Mouse (Mus musculus) spleen, postnatal 4 days (tissue): ENCODE results near the gene Flcn.

Experiments used
- DNase-seq, 2 experiments: peaks; one replicate each; pipeline ENCODE4 v3.0.0; 2022; ENCODE audit warnings: low spot score in 2 of 2

Gene Flcn

DNA sequence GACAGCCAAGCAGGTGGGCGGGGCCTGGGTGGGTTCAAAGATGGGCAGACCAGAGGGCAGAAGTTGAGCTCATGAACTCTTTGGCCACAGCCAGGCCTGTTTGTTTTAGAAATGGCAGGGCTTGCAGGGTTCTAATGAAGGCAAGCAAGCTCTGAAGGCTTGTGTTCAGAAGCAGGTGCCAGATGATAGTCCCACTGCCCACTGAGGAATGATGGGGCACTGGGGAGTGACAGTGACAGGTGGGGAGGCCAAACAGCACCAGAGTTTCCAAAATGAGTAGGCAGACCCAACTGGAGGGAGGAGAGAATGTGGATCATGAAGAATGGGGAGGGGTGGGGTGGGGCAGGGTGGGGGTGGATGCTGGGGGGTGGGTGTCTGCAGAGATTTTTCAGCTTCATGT is 4.6 kb downstream of the Flcn start:
- DNase-seq: no peak

DNA sequence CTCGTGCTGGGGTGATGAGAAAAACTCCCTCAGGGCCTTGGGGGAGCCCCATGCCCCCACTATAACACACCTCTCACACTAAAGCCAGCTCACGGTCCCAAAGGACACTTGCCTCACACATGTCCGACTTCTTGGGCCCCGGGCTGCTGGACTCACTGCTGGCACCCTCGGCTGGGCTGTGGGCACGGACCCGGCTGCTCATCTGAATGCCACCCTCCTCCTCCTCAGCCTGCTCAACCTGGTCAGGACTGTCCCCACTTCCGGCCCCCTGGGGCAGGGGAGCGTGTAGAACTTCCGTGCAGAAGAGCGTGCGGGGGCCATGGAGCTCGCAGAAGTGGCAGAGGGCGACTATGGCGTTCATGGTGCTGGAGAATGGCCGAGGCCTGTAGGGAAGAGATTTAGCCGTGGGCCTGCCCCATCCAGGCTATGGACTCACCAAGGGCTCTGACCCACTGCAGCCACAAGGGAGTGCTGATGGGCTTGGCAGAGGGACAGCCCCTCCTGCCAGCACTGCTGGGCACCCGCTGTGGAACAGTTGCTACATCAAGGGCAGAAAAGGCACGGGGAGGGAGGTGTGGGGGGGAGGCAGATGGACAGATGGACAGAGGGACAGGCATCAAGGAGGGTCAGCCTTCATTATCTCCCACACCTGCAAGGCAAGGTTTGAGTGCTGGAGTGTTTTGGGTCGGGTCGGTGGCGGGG is 5.3 kb downstream of the Flcn start:
- DNase-seq: no peak

DNA sequence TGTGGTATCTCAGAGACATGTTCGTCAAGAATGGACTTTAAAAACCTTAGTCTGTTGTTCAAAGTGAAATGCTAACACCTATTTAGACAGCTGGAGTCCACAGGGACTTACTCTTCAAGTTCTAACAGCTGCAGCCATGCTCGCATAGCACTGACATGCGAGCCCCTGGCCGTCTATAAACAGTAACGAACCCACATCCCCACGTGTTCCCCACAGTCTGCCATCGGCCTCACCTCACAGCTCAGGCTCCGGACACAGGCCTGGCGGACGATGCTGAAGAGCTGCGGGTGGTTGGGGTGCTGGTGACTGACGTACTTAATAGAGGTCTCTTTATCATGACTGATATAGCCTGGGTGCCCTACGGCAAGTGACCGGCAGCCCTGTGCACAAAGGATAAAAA is 6.3 kb downstream of the Flcn start:
- DNase-seq: no peak

DNA sequence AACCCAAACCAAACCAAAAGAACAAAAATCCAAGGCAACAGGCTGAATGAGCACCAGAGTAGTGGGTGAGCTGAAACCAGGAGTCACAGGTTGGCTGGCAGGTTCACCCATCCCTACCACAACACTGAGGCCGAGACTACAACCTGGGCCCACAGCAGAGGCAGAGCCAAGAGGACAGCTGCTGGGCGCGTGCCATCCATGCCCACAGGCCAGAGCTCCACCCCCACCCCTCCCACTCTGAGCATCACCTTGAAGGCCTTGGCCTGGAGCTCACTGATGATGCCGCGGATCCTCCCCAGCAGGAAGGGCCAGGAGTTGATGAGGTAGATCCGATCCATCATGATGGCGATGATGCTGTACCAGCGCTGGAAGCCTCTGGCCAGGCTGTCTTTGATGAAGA is 7.9 kb downstream of the Flcn start:
- no peak for DNase-seq

DNA sequence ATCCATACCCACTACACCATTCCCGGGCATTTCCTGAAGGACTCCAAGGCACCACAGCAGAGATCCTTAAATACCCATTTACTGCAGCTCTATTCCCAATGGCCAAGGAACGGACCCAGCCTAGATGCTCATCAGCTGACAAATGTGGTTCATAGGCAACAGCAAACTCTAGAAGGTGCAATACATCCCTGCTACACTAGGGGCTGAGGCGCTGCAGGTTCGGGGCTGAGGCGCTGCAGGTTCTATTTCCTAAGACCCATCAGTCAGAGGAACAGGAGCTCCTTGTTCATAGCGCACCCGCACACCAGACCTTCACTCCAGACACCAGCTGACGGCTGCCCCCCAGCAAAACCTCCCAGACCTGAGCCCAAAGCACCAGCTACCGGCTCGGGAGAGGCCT is 9.4 kb downstream of the Flcn start:
- DNase-seq: no peak

DNA sequence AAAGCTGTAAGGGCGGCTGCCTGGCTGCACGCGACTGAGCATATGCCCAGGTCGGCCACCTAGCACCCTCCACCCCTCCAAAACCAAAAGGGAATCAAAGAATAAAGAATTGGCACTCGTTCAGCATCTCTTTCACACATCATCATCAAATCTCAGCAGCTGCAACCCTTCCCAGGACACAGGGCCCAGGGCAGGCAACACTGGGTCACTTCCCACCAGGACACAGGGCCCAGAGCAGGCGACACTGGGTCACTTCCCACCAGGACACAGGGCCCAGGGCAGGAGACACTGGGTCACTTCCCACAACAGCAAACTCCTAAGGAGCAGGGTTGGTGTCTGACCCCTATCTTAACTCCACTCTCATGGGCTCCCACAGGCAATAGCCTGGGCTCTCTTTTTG is 16.4 kb downstream of the Flcn start:
- DNase-seq: no peak

DNA sequence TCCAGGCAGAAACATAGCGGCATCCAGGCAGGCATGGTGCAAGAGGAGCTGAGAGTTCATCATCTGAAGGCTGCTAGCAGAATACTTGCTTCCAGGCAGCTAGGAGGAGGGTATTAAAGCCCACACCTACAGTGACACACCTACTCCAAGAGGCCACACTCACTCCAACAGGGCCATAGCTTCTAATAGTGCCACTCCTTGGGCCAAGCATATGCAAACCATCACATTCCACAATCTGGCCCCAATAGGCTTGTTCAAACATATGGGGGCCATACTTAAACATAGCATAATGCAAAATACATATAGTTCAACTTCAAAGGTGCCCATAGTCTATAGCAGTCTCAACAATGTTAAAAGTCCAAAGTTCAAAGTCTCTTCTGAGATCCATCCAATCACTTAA is 20.5 kb downstream of the Flcn start:
- no peak for DNase-seq

DNA sequence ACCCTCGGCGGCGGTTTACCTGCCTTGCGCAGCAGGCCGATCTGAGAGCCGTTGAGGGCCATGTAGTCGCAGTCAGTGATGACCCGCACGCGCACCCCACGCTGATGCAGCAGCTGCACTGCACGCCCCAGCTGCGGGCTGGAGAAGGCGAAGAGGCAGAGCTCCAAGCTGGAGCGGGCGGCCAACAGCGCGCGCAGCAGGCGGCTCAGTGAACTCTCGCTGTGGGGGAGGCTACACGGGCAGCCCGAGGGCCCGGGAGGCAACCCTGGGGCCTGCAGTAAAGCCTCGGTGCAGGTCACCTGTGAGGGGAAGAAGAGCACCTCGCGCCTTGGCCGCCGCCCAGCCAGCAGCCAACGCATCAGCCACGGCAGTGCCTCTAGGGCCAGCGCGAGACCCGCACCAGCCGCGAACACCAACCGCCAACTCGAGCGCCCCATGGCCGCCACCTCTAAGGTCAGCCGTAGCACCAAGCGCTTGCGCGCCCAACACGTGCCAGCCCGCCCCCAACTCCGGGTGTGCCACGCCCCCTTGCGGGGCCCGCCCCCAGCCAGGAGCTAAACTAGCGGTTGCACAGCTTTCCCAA is 22.5 kb downstream of the Flcn start, which contains the start of gene Pld6:
Gene Pld6 (minus strand): TSS at position 447 of the 583 bp plus-strand sequence.
- peak; percentile 56 to 78 for DNase-seq

DNA sequence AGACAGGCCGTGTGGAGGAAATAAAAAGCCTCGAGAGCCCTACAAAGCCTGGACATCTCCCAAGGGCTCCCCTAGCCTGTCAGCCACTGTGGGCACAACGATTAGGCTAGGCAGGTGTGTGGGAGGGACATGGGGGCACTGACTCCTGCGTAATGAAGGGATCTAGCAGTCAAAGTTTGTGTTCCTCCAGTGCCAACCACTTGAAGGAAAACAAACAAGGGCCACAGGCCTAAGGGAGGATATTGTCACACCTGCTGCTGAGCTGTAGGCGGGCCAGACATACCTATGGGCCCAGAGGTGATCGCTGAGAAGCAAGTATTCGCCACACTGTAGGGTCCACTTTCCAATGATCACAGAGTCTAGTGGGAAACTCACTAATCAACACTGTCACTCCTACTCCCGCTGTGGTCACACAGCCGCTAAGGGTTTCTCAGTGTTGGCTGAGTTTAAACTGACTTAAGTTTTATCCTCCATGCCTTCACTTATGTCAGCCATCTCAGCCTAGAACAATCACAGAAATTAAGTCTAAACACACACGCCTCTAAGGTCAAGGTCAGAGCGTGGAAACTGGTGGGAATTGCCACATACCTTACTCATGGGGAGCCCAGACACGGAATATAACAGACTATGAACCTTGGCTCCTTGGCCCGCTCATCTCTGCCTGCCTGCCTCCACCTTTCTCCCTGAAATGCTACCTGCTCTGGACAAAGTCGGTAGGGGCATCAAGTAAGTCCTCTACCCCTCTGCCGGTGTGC is 23.2 kb downstream of the Flcn start:
- DNase-seq: no peak

DNA sequence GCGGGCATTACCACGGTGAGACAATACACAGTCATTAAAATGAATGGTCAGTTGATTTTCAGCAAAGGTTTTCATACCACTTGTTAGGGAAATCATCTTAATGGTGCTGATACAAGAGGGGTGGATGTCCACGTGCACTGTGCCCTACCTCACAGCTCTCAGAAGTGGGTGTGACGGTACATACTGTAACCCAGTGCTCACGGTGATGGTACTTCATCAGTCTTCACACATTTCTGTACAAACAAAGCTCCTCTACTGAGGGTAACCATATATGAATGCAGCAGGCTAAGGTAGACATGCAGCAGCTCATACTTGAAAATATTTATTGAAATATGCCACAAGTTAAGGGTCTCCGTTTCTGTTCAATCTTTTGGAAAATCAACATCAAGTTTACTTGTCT is 26.2 kb downstream of the Flcn start:
- DNase-seq: no peak

DNA sequence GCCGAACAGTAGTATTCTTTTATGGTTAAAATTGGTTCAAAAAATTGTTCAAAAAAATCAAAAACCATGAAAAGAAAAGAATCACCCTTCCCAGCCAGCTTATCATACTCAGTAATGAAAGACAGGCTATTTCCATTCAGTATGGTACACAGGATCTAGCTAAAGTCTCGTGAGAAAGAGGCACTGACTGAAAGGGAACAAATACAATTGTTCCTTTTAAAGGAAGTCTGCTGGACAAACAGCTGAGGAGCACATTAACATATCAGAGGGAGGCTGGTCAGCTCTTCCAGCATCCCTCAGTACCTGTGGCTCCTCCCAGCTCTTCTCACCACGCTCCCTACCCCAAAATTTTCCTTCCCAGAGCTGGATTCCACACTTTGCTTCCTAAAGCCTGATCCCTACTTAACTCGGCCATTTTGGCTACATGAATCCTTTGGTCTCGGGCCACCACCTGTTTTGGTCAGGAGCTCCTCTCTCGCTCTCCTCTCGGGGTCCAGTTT is 27.7 kb downstream of the Flcn start:
- DNase-seq: no peak

DNA sequence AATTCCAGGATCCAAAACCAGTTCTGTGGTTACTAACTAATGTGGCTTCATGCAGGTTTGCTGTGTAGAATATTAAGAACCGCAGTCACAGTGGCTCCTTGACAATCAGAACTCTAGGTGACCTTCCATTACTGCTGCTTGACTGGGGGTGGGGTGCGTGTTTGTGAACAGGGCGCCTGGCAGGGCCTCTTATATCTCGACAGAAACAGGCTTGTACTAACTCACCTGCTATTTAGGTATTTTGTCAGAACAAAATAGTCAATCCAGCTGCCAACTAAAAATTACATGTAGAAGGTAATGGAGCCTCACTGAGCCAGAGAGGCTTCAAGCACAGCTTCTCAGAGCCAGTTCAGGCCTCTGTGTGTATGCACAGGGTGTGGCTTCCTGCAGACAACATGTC is 29.6 kb downstream of the Flcn start:
- DNase-seq: no peak

DNA sequence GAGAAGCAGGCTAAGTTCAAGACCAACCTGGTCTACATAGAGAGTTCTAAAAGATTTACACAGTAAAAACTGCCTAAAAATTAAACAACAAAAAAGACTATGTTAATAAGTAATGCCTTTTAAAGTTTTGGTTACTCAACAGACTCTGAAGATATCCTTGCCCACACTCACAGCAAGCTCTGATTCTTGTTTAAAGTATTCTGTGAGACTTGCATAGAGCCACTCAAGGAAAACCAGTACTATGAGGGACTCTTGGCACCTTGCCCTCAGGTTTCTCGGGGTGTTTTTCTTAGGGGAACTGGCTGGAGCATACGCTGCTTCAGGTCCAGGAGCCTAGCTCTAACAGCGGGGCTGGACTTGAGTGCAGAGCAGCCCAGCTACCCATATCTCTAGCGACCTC is 30.4 kb downstream of the Flcn start:
- no peak for DNase-seq

DNA sequence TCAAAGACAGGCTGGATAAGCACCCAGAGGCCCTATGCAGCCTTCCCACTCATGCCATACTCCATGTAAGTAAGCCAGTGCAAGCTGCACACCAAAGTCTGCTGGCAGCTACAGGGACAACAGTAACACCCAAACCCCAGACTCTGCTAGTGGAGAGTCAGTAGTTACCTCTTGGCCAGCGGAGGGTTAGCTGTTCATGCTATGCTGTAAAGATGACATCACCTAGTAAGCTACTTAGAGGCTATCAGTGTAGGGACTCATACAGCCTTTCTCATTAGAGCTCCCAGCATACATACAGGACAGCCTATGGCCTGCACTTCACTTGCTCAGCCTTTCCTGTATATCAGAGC is 31.0 kb downstream of the Flcn start:
- no peak for DNase-seq

DNA sequence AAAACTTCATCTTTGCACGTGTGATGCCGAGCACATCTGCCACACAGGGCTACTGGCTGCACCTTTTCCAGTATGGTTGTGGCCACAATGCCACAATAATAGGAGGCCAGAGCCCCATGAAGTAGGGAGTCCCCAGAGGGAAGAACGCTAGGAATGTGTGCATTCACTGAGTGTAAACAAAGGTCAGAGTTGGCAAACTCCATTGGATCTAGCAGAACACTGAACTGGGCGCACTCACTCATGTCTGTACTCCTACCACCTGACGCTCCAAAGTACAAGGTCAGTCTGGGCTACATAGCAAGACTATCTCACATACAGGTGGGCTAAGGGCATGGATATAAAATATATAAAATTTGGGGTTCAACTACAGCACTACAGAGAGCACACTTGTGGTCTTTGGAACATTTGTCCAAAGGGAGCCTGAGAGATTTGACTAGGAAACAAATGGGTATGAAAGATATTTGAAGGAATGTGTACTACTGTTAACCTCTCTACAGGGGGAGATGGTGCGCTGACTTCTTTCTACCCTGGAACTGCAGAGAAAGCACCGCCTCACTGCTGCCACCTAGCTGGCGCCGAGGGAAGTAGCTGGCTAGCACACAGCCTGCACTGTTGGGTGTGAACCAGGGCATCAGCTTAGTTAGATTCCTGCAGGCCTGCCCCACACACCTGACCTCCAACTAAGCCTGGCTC is 31.5 kb downstream of the Flcn start:
- DNase-seq: peak; percentile 78 to 93

DNA sequence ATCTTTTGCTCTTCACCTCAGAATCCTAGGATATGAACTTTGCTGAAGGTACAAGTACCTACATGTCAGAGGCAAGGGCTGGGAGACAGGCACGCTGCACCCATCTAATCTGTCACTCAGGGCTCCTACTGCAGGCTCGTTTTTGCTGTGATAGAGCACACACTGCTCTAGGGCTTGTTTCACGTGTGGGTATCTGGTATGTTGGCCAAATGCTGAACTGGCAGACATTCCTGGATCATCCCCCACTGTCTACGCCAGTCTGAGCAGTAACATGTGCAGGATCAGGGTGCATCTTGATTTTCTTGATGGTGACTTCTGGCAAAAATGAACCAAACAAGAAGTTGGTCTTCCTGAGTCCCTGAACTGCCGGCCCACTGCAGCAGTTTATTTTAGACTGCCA is 32.6 kb downstream of the Flcn start:
- DNase-seq: no peak

DNA sequence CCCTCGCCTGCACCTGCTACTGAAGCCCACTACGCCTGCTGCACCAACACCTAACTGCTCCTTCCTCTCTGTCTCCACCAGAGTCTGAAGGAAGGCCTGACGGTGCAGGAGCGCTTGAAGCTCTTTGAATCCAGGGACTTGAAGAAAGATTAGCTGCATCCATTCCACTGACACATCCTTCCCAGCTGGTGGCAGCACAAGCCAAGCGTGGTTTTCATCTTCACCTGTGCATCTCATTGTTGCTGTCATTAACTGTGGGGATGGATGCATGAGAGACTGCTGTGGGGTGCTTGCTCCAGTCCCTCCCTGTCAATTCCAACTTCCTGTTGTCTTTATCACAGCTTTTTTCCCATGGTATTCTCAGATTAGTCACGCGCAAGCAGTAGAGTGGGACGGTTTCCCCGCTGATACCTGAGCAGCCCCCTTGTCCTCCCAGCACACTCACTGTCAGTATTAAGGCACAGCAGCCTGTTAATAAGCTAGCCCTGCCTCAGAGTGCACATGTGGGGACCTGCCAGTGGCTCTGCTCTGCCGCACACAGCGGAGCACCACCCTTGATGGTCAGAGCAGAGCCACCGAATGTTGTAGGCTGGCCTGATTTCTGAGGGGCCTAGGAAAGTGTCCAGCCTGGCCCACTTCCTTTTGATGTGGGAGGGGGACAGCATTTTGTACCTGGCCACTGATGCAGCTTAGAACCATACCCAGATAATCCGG is 34.2 kb downstream of the Flcn start:
- no peak for DNase-seq

DNA sequence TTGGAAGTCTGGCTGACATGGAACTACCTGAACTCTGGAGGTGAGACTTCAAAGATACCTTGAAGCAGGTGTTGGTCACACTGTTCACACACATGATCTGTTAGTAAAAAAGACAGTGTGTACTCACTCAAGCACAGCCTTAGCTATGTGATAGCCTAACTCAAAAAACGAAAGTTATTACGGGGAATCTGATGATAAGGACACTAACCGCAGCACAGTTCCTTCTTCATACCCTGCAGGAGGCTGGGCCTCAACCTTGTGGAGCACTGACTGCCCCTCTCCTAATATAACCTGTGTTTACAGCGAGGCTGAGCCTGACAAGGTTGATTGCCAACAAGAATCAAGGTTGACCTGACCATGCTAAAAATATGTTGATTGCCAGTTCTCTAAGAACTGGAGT is 35.3 kb downstream of the Flcn start:
- DNase-seq: no peak

DNA sequence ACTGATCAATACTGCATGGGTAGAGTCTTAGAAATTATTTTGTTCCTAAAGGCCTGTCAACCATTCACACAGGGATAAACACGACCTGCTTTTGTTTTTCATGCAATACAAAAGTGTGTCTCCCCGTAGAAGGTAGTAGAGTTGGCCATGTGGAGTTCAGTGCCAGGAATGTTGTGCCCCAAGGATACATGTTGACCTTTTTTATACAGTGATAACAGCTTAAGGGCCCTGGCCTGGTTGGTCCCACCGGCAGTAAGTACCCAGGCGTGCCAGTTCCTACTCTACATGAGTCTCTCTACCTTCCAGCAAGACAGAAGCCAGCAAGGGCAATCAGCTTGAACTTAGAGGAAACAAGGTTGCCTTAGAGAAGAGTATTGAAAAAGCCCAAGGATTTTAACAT is 36.9 kb downstream of the Flcn start:
- DNase-seq: no peak

DNA sequence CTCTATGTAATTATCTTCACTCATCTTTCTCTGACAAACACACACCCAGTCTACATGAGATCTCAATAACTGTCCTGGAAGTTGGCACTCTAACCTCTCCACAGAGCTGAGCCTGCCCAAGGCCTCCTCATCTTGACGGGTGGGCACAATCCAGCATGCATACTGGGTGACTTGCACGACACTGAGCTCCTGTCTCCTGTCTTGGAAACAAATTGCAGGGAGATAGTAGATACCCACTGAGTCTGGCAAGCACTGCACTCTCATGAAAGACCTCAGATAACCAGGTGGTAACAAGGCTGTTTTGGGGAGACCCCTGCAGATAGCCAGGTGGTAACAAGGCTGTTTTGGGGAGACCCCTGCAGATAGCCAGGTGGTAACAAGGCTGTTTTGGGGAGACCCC is 37.5 kb downstream of the Flcn start:
- no peak for DNase-seq

DNA sequence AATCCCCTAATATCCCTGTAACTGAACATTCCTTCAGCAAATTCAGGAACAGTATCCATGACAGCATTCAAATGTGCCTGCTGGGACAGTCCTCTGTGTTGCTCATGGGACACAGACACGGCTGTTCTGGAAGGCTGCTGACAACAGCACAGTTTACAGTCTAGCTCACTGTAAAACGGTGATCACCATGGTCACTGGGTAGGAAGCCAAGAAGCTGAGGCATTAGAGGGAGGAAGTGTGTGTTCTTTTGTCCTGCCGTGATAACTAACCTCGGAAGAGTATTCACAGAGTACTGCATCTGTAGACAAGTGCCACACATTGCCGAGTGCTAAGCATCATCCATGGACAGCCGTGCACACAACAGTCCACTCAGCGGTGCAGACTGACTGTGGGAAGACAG is 39.1 kb downstream of the Flcn start:
- no peak for DNase-seq

DNA sequence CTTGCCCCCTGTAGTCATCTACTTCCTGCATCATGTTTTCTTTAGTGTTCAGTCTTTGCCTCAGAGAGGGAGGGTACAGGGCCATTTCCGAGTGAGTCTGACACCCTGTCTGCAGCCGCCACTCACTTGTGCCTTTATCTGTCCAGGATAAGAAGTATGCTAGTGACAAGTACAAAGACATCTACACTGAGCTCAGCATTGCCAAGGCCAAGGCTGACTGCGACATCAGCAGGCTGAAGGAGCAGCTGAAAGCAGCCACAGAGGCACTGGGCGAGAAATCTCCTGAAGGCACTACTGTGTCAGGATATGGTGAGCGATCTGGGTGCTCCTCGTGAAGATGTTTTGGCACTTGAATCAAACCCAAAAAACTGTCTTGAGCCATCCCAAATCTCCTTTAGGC is 40.1 kb downstream of the Flcn start:
- DNase-seq: no peak
